Mouse (Mus musculus): ENCODE data around the gene Mphosph9.
"Not testable (repeated sequence)": the region's sequence is repeated elsewhere in the genome, so short reads cannot be mapped to it uniquely, and the experiment has no call there.

Mphosph9 gene

GRCm38 (mm10) chr5:124233874-124234661, 93.7 kb downstream of the Mphosph9 start:
- DNase-seq, result peak; percentile 29

DNA sequence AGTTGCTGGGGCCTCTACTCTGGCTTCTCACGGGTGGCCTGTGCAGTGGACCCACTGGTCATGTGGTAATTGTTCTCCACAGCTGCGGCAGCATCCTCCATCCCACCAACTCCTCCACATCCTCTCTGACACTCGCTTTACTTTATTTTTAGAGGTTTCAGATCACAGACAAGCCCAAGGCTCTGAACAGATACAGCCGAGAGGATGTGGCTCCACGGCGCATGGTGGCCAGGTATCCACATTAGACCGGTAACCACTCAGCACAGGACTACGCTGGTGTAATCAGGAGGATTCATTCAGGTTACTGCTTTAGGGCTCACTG, 94.7 kb downstream of the Mphosph9 start:
- no peak for DNase-seq

GRCm38 (mm10) chr5:124232360-124233143, 95.2 kb downstream of the Mphosph9 start:
- DNase-seq, result peak; percentile 32

GRCm38 (mm10) chr5:124230461-124230860, 97.3 kb downstream of the Mphosph9 start:
- DNase-seq, result no peak

GRCm38 (mm10) chr5:124227193-124227592, 100.6 kb downstream of the Mphosph9 start:
- DNase-seq, result no peak

- no peak for DNase-seq
Measured at GRCm38 (mm10) chr5:124226494-124226893, 101.3 kb downstream of the Mphosph9 start.

- no peak for DNase-seq
Measured at GRCm38 (mm10) chr5:124225891-124226290, 101.9 kb downstream of the Mphosph9 start.

- DNase-seq, result peak; percentile 35
Measured at GRCm38 (mm10) chr5:124224321-124225092, 103.3 kb downstream of the Mphosph9 start.

DNA sequence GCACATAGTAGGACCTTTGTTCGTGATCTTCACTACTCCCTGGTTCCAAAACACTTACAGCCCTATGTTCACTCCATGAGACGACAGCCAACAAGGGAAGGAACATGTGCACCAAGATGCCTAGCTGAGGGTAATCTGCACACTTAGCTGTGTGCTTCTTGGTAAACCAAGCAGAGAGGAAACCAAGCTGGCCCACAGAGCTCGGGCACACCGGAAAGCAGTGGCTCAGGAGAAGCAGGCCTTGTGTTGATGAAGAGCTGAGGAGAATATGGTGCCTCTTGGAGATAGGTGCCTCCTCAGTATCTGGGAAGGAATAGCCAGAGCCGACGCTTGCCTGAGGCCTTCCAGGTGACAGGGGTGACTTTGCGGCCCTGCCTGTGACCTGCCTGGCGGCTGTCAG, 104.2 kb downstream of the Mphosph9 start:
- no peak for DNase-seq

DNA sequence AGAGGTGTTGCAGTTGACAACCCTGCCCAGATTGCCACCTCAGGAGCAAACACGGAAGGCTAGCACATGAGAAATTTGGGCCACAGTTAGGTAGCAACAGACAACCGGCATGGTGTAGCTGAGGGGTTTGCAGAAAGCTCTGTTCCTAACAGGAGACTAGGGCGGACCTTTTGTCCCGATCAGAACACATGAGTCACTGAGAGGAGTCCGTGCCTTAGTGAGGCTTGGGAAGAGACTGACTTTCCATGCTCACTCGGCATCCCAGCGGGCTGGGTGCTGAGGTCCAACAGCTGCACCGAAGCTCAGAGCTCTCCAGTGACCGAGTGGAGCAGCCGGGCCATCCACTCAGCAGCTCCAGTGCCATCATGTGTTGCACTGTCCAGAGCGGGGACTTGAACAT, 105.1 kb downstream of the Mphosph9 start:
- no peak for DNase-seq

- DNase-seq, result no peak
Measured at GRCm38 (mm10) chr5:124221736-124222040, 106.1 kb downstream of the Mphosph9 start.

- no peak for DNase-seq
Measured at GRCm38 (mm10) chr5:124221037-124221735, 106.6 kb downstream of the Mphosph9 start.

DNA sequence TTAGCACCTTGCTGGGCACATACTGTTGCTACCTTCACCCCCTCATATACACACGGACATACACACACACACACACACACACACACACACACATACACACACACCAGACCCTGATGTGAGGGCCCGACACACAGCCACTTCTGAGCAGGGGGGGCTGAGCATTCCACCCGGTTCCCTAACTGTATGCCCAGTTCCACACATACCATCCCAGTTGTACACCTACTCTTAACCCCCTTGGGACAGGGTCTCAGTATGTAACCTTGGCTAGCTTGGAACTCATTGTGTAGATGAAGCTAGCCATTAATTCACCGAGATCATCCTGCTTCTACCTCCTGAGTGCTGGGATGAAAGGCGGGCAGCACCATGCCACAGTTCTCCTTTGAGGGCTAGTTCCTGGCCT, 107.2 kb downstream of the Mphosph9 start:
- DNase-seq, result no peak

- no peak for DNase-seq
Measured at GRCm38 (mm10) chr5:124219431-124219830, 108.3 kb downstream of the Mphosph9 start.

- DNase-seq, result no peak
Measured at GRCm38 (mm10) chr5:124218986-124219385, 108.8 kb downstream of the Mphosph9 start.

DNA sequence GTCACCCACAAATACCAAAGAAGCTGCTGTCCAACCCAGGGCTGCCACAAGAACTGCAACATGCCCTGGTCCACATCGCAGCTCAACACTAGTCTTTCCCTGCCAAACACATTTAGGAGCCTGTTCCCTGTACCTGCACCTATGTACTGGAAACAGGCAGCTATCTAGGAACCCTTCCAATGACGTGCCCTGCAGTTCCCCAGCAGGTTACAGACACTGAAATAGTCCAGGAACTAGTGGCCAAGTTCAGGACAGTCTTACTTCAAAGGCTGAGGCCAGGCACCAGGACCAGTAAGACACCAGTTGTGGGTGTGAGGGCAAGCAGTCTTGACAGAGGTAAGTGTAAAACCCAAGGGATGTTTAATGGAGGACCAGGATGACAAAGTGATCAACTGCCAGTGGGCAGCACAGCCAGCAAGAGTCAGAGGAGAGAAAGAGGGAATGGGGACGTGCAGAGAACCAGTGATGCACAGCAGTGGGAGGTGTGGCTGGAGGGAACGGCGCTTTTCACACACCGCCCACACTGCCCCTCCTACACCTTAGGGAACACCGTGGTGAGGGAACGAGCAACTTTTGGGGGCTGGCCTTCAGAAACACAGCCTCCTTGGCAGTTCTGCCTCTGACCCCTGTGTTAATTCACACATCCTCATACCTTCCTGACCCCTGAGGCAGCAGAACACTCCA, 110.1 kb downstream of the Mphosph9 start:
- no peak for DNase-seq

- DNase-seq, result not testable (repeated sequence)
Measured at GRCm38 (mm10) chr5:124217092-124217491, 110.7 kb downstream of the Mphosph9 start.

DNA sequence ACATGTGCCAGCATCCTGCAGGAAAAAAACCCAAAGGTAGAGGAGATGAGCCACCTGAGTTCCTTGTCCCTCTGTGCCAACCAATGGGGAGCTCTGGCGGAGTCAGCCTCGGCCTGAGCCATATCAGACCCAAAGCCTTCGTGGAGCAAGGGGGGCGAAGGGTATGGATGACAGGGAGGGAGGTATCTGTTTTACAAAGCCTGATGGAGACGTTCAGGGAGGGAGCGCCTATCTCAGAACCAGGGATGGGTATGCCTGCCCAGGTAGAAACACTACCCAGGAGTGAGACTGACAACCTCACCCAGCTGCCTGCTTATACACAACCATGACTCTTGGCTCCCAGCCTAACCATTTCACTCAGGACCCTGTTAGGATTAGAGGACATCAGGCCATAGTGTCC, 111.4 kb downstream of the Mphosph9 start:
- no peak for DNase-seq

DNA sequence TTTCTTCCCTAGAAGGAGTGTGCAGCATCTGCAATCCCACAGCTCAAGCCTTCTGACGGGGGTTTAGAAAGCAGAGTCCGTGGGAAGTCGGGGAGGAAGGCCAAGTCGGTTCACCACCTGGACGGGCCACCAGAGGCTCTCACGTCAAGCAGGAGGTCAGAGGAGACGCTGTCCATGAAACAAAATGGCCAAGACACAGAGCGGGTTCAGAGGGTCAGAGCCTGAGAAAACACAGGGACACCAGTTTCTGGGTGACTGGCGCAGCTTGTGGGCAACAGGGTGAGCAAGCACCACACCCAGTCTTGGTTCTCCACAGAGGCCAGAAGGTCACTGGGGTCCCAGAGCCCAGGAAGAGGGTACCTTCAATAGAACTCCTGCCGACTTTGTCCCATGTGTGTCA, 112.1 kb downstream of the Mphosph9 start:
- DNase-seq, result no peak

DNA sequence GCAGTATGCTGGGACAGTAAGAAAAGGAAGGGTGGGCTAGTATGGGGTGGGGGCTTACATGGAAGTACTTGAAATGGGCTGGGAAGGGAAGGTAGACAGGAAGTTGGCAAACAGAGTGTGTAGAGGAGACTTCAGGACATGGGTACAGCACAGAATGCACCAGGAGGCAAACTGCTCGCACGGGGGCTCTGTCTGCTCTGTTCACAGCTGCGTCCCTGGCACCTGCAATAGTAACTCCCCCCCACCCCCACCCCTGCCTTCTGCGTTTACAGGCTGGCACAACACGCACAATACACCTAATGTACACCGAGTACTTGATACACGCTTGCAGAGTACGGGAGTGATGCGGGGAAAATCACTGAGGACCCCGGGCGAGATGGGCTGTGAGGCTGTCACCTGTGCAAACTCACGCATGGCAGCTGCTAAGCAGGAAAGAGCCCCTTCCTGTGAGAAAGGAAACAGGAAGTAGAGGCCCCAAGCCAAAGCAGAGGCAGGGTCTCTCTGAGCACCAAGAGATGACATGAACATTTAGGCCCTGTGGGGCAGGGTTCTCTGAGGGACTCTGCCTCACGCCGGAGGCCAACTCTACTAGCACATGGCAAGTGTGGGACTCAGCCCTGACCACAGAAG, 113.1 kb downstream of the Mphosph9 start:
- DNase-seq, result no peak

GRCm38 (mm10) chr5:124213588-124214469, 113.9 kb downstream of the Mphosph9 start:
- DNase-seq, result no peak
